Mouse (Mus musculus): ENCODE measurements at regions not wholly inside any gene's neighbourhood (a gene's known extent, or its start where the extent isn't known, plus 50 kb on each side); places are given as distances from the start of the nearest gene placed in this dataset.

GRCm38 (mm10) chr11:39972585-39972984 lies 722.4 kb downstream of the Mat2b start:
- TF ChIP-seq CTCF (IDR thresholded peaks at IDR 0.05; ENCODE audit: borderline replicate concordance, insufficient read depth, low read depth, low read length) = no peak
- no peak for TF ChIP-seq POLR2A (IDR thresholded peaks at IDR 0.05; ENCODE audit: borderline replicate concordance, insufficient read depth, low read length)
